Mouse (Mus musculus) forebrain, embryonic 11.5 days (tissue): ENCODE results near the gene Btbd3. TPM values are rescaled to one million over a fixed set of nuclear protein-coding genes. Genes with fewer than 3 reads are reported as not detected.
A peak's percentile ranks its signal among the peaks of the same experiment; 100 is the strongest.

Experiments used
- ATAC-seq: fragments of 200-750 bp; cut with Nextera tagmentation; replicated peaks from 2 replicates; pipeline ENCODE4 v1.8.0; 2017; ENCODE audit warnings: moderate TSS enrichment; ENCODE audit not compliant: low FRiP score
- DNase-seq: peaks from one replicate; pipeline ENCODE4 v3.0.0-alpha.2; 2017; ENCODE audit warnings: low spot score
- H3K27ac ChIP-seq: fragments of 300-500 bp; sonication (generic); 2 replicates; pipeline ENCODE4 v1.5.1; 2014; ENCODE audit warnings: low read depth, low read length
- H3K27me3 ChIP-seq: fragments of 300-500 bp; sonication (generic); 2 replicates; pipeline ENCODE4 v1.6.1; 2014; ENCODE audit warnings: mild to moderate bottlenecking, low read length, mixed read lengths; ENCODE audit not compliant: control insufficient read depth, insufficient read depth
- H3K36me3 ChIP-seq: fragments of 300-500 bp; sonication (generic); 2 replicates; pipeline ENCODE4 v1.6.1; 2014; ENCODE audit warnings: mild to moderate bottlenecking, low read length, moderate library complexity, mixed read lengths; ENCODE audit not compliant: control insufficient read depth, insufficient read depth
- H3K4me1 ChIP-seq: fragments of 300-500 bp; sonication (generic); replicated peaks from 2 replicates; pipeline ENCODE4 v1.6.1; 2014; ENCODE audit warnings: low read length, mixed read lengths; ENCODE audit not compliant: control insufficient read depth, insufficient read depth
- H3K4me2 ChIP-seq: fragments of 300-500 bp; sonication (generic); 2 replicates; pipeline ENCODE4 v1.6.1; 2014; ENCODE audit warnings: low read depth, mild to moderate bottlenecking, low read length, moderate library complexity, mixed read lengths; ENCODE audit not compliant: severe bottlenecking
- H3K4me3 ChIP-seq: fragments of 300-500 bp; sonication (generic); 2 replicates; pipeline ENCODE4 v1.5.1; 2014; ENCODE audit warnings: low read depth, low read length
- H3K9ac ChIP-seq: fragments of 300-500 bp; sonication (generic); 2 replicates; pipeline ENCODE4 v1.6.1; 2014; ENCODE audit warnings: low read length
- H3K9me3 ChIP-seq: fragments of 300-500 bp; sonication (generic); 2 replicates; pipeline ENCODE4 v1.6.1; 2016; ENCODE audit warnings: low read length, mixed read lengths; ENCODE audit not compliant: control insufficient read depth
- WGBS: fragments of 180-500 bp; shearing (Covaris S2); extraction: QIAGEN DNeasy Blood & Tissue Kit; methylation state at CpG from one replicate; pipeline ENCODE4 v1.1.7; 2014; 5-methylcytosine and 5-hydroxymethylcytosine counted together
- polyA plus RNA-seq: library from polyadenylated mRNA; unstranded; fragments of >200 nt; fragmentation: Nextera tagmentation; extraction: Ambion mirVana; gene quantifications from 2 replicates; pipeline ENCODE4 v1.2.1, GENCODE M21; 2014

Btbd3 gene
- polyA plus RNA-seq, 1 experiment from 2014 or later: 14.4 TPM

- no peaks in the 10 kb centered on the region for H3K4me1 ChIP-seq
- DNase-seq: no peak
- H3K36me3 ChIP-seq: no peaks in the 10 kb centered on the region
- H3K27me3 ChIP-seq: no peaks in the 10 kb centered on the region
- ATAC-seq: no peak
- H3K9ac ChIP-seq: no peak overlapping the region
- no peak overlapping the region for H3K4me3 ChIP-seq
- no peak overlapping the region for H3K27ac ChIP-seq
- no peak overlapping the region for H3K4me2 ChIP-seq
- no peaks in the 10 kb centered on the region for H3K9me3 ChIP-seq
These were observed 235.8 kb downstream of the Btbd3 start for GRCm38 (mm10) chr2:138492176-138492575.

- no peaks in the 10 kb centered on the region for H3K9me3 ChIP-seq
- no peak overlapping the region for H3K4me3 ChIP-seq
- H3K4me2 ChIP-seq: no peak overlapping the region
- DNase-seq: no peak
- no peaks in the 10 kb centered on the region for H3K4me1 ChIP-seq
- ATAC-seq: no peak
- H3K36me3 ChIP-seq: no peaks in the 10 kb centered on the region
- no peak overlapping the region for H3K27ac ChIP-seq
- no peak overlapping the region for H3K9ac ChIP-seq
- 89% methylated on average over 12 of the region's 12 CpGs for WGBS
- no peaks in the 10 kb centered on the region for H3K27me3 ChIP-seq
These were observed 247.6 kb downstream of the Btbd3 start for GRCm38 (mm10) chr2:138503866-138504380.

- no peak overlapping the region for H3K4me2 ChIP-seq
- H3K4me1 ChIP-seq: no peaks in the 10 kb centered on the region
- H3K4me3 ChIP-seq: no peak overlapping the region
- ATAC-seq: no peak
- H3K36me3 ChIP-seq: no peaks in the 10 kb centered on the region
- 35% methylated on average over 4 of the region's 4 CpGs for WGBS
- DNase-seq: no peak
- no peak overlapping the region for H3K27ac ChIP-seq
- no peaks in the 10 kb centered on the region for H3K27me3 ChIP-seq
- H3K9me3 ChIP-seq: no peaks in the 10 kb centered on the region
- H3K9ac ChIP-seq: no peak overlapping the region
These were observed 259.2 kb downstream of the Btbd3 start for GRCm38 (mm10) chr2:138515531-138515930.

- Histone ChIP-seq H3K4me1 (no peaks in the 10 kb centered on the region; the same call in 1 of the 2 replicates), H3K27me3 (no peaks in the 10 kb centered on the region), H3K36me3 (no peaks in the 10 kb centered on the region), H3K4me2 (no peak overlapping the region), H3K9me3 (no peaks in the 10 kb centered on the region), H3K9ac (no peak overlapping the region), H3K27ac (no peak overlapping the region), H3K4me3 (no peak overlapping the region)
- 89% methylated on average over 1 of the region's 1 CpGs for WGBS
- DNase-seq: no peak
- ATAC-seq: no peak
These were observed 272.1 kb downstream of the Btbd3 start for GRCm38 (mm10) chr2:138528461-138528860.

- ATAC-seq (peak; percentile 68), DNase-seq (no peak)
- H3K36me3 ChIP-seq: no peaks in the 10 kb centered on the region
- no peaks in the 10 kb centered on the region; the same call in 1 of the 2 replicates for H3K4me1 ChIP-seq
- no peak overlapping the region for H3K9ac ChIP-seq
- WGBS: 14% methylated on average over 5 of the region's 5 CpGs
- no peaks in the 10 kb centered on the region for H3K27me3 ChIP-seq
- H3K4me2 ChIP-seq: no peak overlapping the region
- H3K27ac ChIP-seq: no peak overlapping the region
- H3K9me3 ChIP-seq: no peaks in the 10 kb centered on the region
- no peak overlapping the region for H3K4me3 ChIP-seq
These were observed 275.0 kb downstream of the Btbd3 start for GRCm38 (mm10) chr2:138531160-138531967.

GRCm38 (mm10) chr2:138531992-138532391 is 275.6 kb downstream of the Btbd3 start:
- Histone ChIP-seq H3K9me3 (no peaks in the 10 kb centered on the region), H3K36me3 (no peaks in the 10 kb centered on the region), H3K4me1 (no peaks in the 10 kb centered on the region; the same call in 1 of the 2 replicates), H3K27me3 (no peaks in the 10 kb centered on the region), H3K9ac (no peak overlapping the region), H3K4me3 (no peak overlapping the region), H3K4me2 (no peak overlapping the region), H3K27ac (no peak overlapping the region)
- DNase-seq: no peak
- WGBS: 17% methylated on average over 4 of the region's 4 CpGs
- peak; percentile 74 for ATAC-seq

DNA sequence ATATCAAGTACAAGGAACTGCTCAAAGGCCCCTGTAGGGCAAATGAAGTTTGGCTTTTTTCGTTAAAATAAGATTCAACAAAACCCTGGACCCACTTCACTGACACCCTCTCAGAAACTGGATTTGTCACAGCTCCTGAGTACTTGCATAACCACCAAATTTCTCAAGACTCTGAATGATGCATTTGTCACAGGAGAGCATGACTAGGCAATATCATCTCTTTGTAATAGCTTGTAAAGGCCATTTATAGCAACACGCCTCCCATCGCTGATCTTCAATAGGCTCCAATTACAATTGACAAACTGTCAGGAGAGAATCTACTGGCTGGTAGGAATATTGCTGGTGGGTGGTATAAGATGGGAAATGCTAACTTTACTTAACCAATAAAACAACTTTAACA is 283.3 kb downstream of the Btbd3 start:
- H3K9ac ChIP-seq: no peak overlapping the region
- 69% methylated on average over 3 of the region's 3 CpGs for WGBS
- no peaks in the 10 kb centered on the region for H3K4me1 ChIP-seq
- H3K36me3 ChIP-seq: no peaks in the 10 kb centered on the region
- ATAC-seq: no peak
- H3K27ac ChIP-seq: no peak overlapping the region
- H3K27me3 ChIP-seq: no peaks in the 10 kb centered on the region
- no peak for DNase-seq
- H3K4me2 ChIP-seq: no peak overlapping the region
- no peaks in the 10 kb centered on the region for H3K9me3 ChIP-seq
- H3K4me3 ChIP-seq: no peak overlapping the region

DNA sequence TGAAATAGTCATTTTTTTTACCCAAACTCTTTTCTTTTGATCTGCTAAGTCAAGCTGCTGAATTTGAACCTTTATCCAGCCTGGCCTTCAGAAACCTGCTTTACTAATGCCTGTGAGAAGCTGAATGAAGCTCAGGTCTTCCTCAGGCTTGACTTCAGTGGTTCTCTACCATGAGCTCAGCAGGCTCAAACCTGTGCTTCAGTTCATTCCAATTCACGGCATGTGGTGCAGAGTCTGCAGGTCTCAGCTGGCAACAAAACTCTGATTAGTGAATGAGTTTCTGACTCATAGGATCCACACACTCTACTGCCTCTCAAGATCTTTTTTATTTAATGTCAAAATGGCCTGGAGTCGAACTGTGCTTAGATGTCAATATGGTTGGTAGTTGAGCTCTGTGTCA is 292.6 kb downstream of the Btbd3 start:
- Histone ChIP-seq H3K4me2 (no peak overlapping the region), H3K4me3 (no peak overlapping the region), H3K4me1 (no peaks in the 10 kb centered on the region), H3K36me3 (no peaks in the 10 kb centered on the region), H3K27ac (no peak overlapping the region), H3K9ac (no peak overlapping the region), H3K27me3 (no peaks in the 10 kb centered on the region), H3K9me3 (no peaks in the 10 kb centered on the region)
- DNase-seq: no peak
- ATAC-seq: no peak
- WGBS: 86% methylated on average over 2 of the region's 2 CpGs

DNA sequence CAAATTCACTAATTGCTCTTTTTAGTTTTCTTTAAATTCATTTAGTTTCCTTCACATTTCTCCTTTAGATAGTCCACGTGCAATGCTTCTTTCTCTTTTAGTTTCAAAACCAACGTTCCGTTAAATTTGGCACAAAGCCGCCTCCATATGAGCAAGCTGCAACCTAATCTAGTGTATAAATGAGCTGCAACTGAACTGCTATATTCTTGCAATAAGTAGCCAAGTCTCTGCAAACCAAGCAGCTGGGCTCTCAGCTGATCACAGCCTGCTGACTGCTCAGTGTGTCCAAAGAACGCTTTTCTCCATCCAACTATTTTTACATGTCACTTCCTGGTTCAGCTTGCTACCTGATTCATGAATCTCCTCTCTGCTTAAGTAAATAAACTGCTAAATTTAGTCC is 295.2 kb downstream of the Btbd3 start:
- no peak overlapping the region for H3K9ac ChIP-seq
- H3K4me1 ChIP-seq: no peaks in the 10 kb centered on the region
- H3K4me2 ChIP-seq: no peak overlapping the region
- 72% methylated on average over 5 of the region's 5 CpGs for WGBS
- ATAC-seq (no peak), DNase-seq (no peak)
- no peaks in the 10 kb centered on the region for H3K36me3 ChIP-seq
- H3K27ac ChIP-seq: no peak overlapping the region
- H3K9me3 ChIP-seq: no peaks in the 10 kb centered on the region
- H3K4me3 ChIP-seq: no peak overlapping the region
- H3K27me3 ChIP-seq: no peaks in the 10 kb centered on the region
